Mouse (Mus musculus): ENCODE data around the gene 0610012G03Rik. TPM values are rescaled to one million over a fixed set of nuclear protein-coding genes. Genes with fewer than 3 reads are reported as not detected.

Gene 0610012G03Rik
- total and polyA plus RNA-seq, 2 experiments = 25.3 to 61.1 TPM

DNA sequence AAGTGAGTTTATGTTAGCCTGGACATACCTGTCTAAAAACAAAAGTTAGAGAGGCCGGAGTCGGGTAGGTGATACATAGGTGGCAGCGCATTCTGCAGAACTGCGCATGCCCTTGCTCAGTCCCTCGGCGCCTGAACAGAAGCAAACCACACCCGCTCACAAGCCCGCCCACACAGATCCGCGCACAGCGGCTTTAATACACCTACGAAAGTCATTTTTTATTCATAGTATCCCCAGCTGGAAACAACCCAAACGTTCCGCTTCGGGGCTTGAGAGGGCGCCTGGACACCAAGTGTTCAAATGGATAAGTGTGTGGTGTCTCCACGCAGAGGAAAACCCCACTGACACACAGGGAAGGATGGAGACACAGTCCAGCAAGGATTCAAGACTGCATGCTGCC, 17.0 kb downstream of the 0610012G03Rik start:
- WGBS = 77% methylated on average over 17 of the region's 17 CpGs
- no peaks in the 10 kb centered on the region for H3K79me2 ChIP-seq (ENCODE audit: control insufficient read depth, insufficient read depth, low read length)
- H3K27me3 ChIP-seq (ENCODE audit: control insufficient read depth, insufficient read depth, low read length) = peaks cover 13% of the 10 kb centered on the region
- H3K4me3 ChIP-seq (ENCODE audit: insufficient read depth, low read depth, low read length) = no peak overlapping the region
- DNase-seq (ENCODE audit: extremely low read depth, low read depth, low spot score) = no peak
- H3K36me3 ChIP-seq (ENCODE audit: control insufficient read depth, insufficient read depth, low read length) = no peaks in the 10 kb centered on the region
- peaks cover 7% of the 10 kb centered on the region for H3K4me1 ChIP-seq (ENCODE audit: control insufficient read depth, insufficient read depth, low read length)
- H3K27ac ChIP-seq (replicated peaks; ENCODE audit: insufficient read depth, low read depth, low read length) = no peak overlapping the region
- no peak overlapping the region for H3K9ac ChIP-seq (ENCODE audit: low read depth, low read length)
- TF ChIP-seq CTCF (IDR thresholded peaks at IDR 0.05; ENCODE audit: low read depth, low read length) = no peak
- TF ChIP-seq POLR2A (IDR thresholded peaks at IDR 0.05; ENCODE audit: extremely low read depth, insufficient read depth, low read length) = no peak

GRCm38 (mm10) chr16:31927412-31927811, 20.9 kb downstream of the 0610012G03Rik start:
- Histone ChIP-seq H3K27ac (replicated peaks; ENCODE audit: insufficient read depth, low read depth, low read length) (no peak overlapping the region), H3K9ac (ENCODE audit: low read depth, low read length) (no peak overlapping the region), H3K27me3 (ENCODE audit: control insufficient read depth, insufficient read depth, low read length) (no peaks in the 10 kb centered on the region), H3K4me3 (ENCODE audit: insufficient read depth, low read depth, low read length) (no peak overlapping the region), H3K79me2 (ENCODE audit: control insufficient read depth, insufficient read depth, low read length) (no peaks in the 10 kb centered on the region), H3K4me1 (ENCODE audit: control insufficient read depth, insufficient read depth, low read length) (no peaks in the 10 kb centered on the region), H3K36me3 (ENCODE audit: control insufficient read depth, insufficient read depth, low read length) (no peaks in the 10 kb centered on the region)
- TF ChIP-seq CTCF (IDR thresholded peaks at IDR 0.05; ENCODE audit: low read depth, low read length) (no peak), POLR2A (IDR thresholded peaks at IDR 0.05; ENCODE audit: extremely low read depth, insufficient read depth, low read length) (no peak)
- DNase-seq (ENCODE audit: extremely low read depth, low read depth, low spot score) = no peak
- WGBS = 90% methylated on average over 5 of the region's 5 CpGs

GRCm38 (mm10) chr16:31926547-31927182, 21.6 kb downstream of the 0610012G03Rik start:
- no peaks in the 10 kb centered on the region for H3K79me2 ChIP-seq (ENCODE audit: control insufficient read depth, insufficient read depth, low read length)
- no peak overlapping the region for H3K9ac ChIP-seq (ENCODE audit: low read depth, low read length)
- no peak overlapping the region for H3K4me3 ChIP-seq (ENCODE audit: insufficient read depth, low read depth, low read length)
- no peaks in the 10 kb centered on the region for H3K27me3 ChIP-seq (ENCODE audit: control insufficient read depth, insufficient read depth, low read length)
- no peak for TF ChIP-seq POLR2A (IDR thresholded peaks at IDR 0.05; ENCODE audit: extremely low read depth, insufficient read depth, low read length)
- no peak for TF ChIP-seq CTCF (IDR thresholded peaks at IDR 0.05; ENCODE audit: low read depth, low read length)
- 84% methylated on average over 13 of the region's 13 CpGs for WGBS
- no peak for DNase-seq (ENCODE audit: extremely low read depth, low read depth, low spot score)
- H3K36me3 ChIP-seq (ENCODE audit: control insufficient read depth, insufficient read depth, low read length) = no peaks in the 10 kb centered on the region
- H3K27ac ChIP-seq (replicated peaks; ENCODE audit: insufficient read depth, low read depth, low read length) = no peak overlapping the region
- H3K4me1 ChIP-seq (ENCODE audit: control insufficient read depth, insufficient read depth, low read length) = no peaks in the 10 kb centered on the region

DNA sequence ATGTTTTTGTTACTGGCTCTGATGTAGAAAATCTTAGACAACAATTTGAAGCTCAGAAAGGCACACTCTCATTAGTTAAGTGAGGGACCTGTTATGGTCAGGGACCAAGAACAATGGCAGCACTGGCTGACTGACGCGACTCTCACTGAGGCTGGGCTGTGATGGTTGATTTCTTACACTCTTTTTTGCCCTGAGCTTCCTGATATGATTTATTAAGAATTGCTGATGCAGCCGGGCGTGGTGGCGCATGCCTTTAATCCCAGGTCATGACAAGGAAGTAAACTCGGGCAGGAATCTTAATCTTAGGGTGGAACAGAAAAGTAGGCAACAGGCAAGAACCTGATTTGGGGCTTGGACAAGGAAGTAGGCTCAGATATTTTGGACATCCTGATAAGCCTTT, 22.2 kb downstream of the 0610012G03Rik start:
- no peaks in the 10 kb centered on the region for H3K36me3 ChIP-seq (ENCODE audit: control insufficient read depth, insufficient read depth, low read length)
- H3K4me1 ChIP-seq (ENCODE audit: control insufficient read depth, insufficient read depth, low read length) = no peaks in the 10 kb centered on the region
- 79% methylated on average over 6 of the region's 6 CpGs for whole genome bisulfite sequencing
- no peaks in the 10 kb centered on the region for H3K27me3 ChIP-seq (ENCODE audit: control insufficient read depth, insufficient read depth, low read length)
- no peak for DNase-seq (ENCODE audit: extremely low read depth, low read depth, low spot score)
- no peak overlapping the region for H3K9ac ChIP-seq (ENCODE audit: low read depth, low read length)
- no peak overlapping the region for H3K27ac ChIP-seq (replicated peaks; ENCODE audit: insufficient read depth, low read depth, low read length)
- no peak for TF ChIP-seq POLR2A (IDR thresholded peaks at IDR 0.05; ENCODE audit: extremely low read depth, insufficient read depth, low read length)
- no peak for TF ChIP-seq CTCF (IDR thresholded peaks at IDR 0.05; ENCODE audit: low read depth, low read length)
- no peaks in the 10 kb centered on the region for H3K79me2 ChIP-seq (ENCODE audit: control insufficient read depth, insufficient read depth, low read length)
- H3K4me3 ChIP-seq (ENCODE audit: insufficient read depth, low read depth, low read length) = no peak overlapping the region

DNA sequence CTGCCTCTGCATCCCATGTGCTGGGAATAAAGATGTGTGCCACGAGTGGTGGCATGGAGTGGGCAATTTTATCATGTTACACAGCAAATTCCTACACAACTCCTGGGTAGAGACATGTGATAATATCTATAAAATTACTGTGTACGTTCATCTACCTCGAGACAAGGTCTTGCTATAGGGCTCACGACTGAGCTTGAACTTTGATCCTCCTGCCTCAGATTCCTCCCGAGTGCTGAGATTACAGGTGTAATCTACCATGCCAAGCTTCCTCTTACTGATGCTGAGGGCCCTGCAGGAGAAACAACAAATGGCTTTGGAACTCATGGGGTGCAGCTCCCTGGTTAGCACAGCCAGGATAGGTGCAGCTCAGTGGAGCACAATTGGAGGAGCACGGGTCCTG, 23.9 kb downstream of the 0610012G03Rik start:
- Histone ChIP-seq H3K4me1 (ENCODE audit: control insufficient read depth, insufficient read depth, low read length) (no peaks in the 10 kb centered on the region), H3K27ac (replicated peaks; ENCODE audit: insufficient read depth, low read depth, low read length) (no peak overlapping the region), H3K36me3 (ENCODE audit: control insufficient read depth, insufficient read depth, low read length) (no peaks in the 10 kb centered on the region), H3K79me2 (ENCODE audit: control insufficient read depth, insufficient read depth, low read length) (no peaks in the 10 kb centered on the region), H3K27me3 (ENCODE audit: control insufficient read depth, insufficient read depth, low read length) (no peaks in the 10 kb centered on the region), H3K4me3 (ENCODE audit: insufficient read depth, low read depth, low read length) (no peak overlapping the region), H3K9ac (ENCODE audit: low read depth, low read length) (no peak overlapping the region)
- TF ChIP-seq CTCF (IDR thresholded peaks at IDR 0.05; ENCODE audit: low read depth, low read length) = no peak
- no peak for TF ChIP-seq POLR2A (IDR thresholded peaks at IDR 0.05; ENCODE audit: extremely low read depth, insufficient read depth, low read length)
- no peak for DNase-seq (ENCODE audit: extremely low read depth, low read depth, low spot score)
- WGBS = 81% methylated on average over 6 of the region's 6 CpGs

GRCm38 (mm10) chr16:31918248-31918724, 30.0 kb downstream of the 0610012G03Rik start:
- H3K9ac ChIP-seq (ENCODE audit: low read depth, low read length) = peak overlapping the region; percentile 13; the same call in 1 of the 2 replicates

More at GRCm38 (mm10) chr16:31918248-31918724, 30.0 kb downstream of the 0610012G03Rik start:
- Histone ChIP-seq H3K79me2 (ENCODE audit: control insufficient read depth, insufficient read depth, low read length) (no peaks in the 10 kb centered on the region), H3K27me3 (ENCODE audit: control insufficient read depth, insufficient read depth, low read length) (no peaks in the 10 kb centered on the region), H3K4me1 (ENCODE audit: control insufficient read depth, insufficient read depth, low read length) (peaks cover 6% of the 10 kb centered on the region), H3K27ac (replicated peaks; ENCODE audit: insufficient read depth, low read depth, low read length) (no peak overlapping the region), H3K36me3 (ENCODE audit: control insufficient read depth, insufficient read depth, low read length) (no peaks in the 10 kb centered on the region), H3K4me3 (ENCODE audit: insufficient read depth, low read depth, low read length) (no peak overlapping the region; the same call in 1 of the 2 replicates)
- peak; percentile 53 for DNase-seq (ENCODE audit: extremely low read depth, low read depth, low spot score)
- TF ChIP-seq POLR2A (IDR thresholded peaks at IDR 0.05; ENCODE audit: extremely low read depth, insufficient read depth, low read length) (no peak), CTCF (IDR thresholded peaks at IDR 0.05; ENCODE audit: low read depth, low read length) (peak; percentile 83)
- WGBS = 3% methylated on average over 14 of the region's 14 CpGs
